Mouse (Mus musculus) stomach, postnatal 0 days (tissue): Measurements from ENCODE around the gene Ppp1r36. TPM values are rescaled to one million over a fixed set of nuclear protein-coding genes. Genes with fewer than 3 reads are reported as not detected.

Experiments used
- ATAC-seq: fragments of 200-750 bp; cut with Nextera tagmentation; 2 replicates; pipeline ENCODE4 v1.8.0; 2017; ENCODE audit not compliant: low FRiP score, low TSS enrichment
- DNase-seq: peaks from one replicate; pipeline ENCODE4 v3.0.0-alpha.2; 2016; ENCODE audit warnings: low spot score
- H3K27ac ChIP-seq: fragments of 300-500 bp; sonication (generic); replicated peaks from 2 replicates; pipeline ENCODE4 v1.5.1; 2014; ENCODE audit warnings: mild to moderate bottlenecking, control low read depth
- H3K27me3 ChIP-seq: fragments of 300-500 bp; sonication (generic); 2 replicates; pipeline ENCODE4 v1.6.1; 2014; ENCODE audit warnings: low read length; ENCODE audit not compliant: control insufficient read depth, insufficient read depth
- H3K36me3 ChIP-seq: fragments of 300-500 bp; sonication (generic); 2 replicates; pipeline ENCODE4 v1.6.1; 2014; ENCODE audit warnings: low read length, mixed read lengths; ENCODE audit not compliant: control insufficient read depth, insufficient read depth
- H3K4me1 ChIP-seq: fragments of 300-500 bp; sonication (generic); replicated peaks from 2 replicates; pipeline ENCODE4 v1.6.1; 2014; ENCODE audit warnings: antibody characterized with exemption; ENCODE audit not compliant: control insufficient read depth, insufficient read depth
- H3K4me2 ChIP-seq: fragments of 300-500 bp; sonication (generic); replicated peaks from 2 replicates; pipeline ENCODE4 v1.6.1; 2014; ENCODE audit warnings: low read depth, mild to moderate bottlenecking, control low read depth, moderate library complexity
- H3K4me3 ChIP-seq: fragments of 300-500 bp; sonication (generic); 2 replicates; pipeline ENCODE4 v1.5.1; 2014; ENCODE audit warnings: low read depth, low read length, control low read depth
- H3K9ac ChIP-seq: fragments of 300-500 bp; sonication (generic); 2 replicates; pipeline ENCODE4 v1.6.1; 2014; ENCODE audit warnings: mild to moderate bottlenecking, low read length, control low read depth, mixed read lengths
- H3K9me3 ChIP-seq: fragments of 300-500 bp; sonication (generic); 2 replicates; pipeline ENCODE4 v1.6.1; 2016; ENCODE audit warnings: low read length; ENCODE audit not compliant: control insufficient read depth
- CTCF ChIP-seq: IDR thresholded peaks from 2 replicates; pipeline ENCODE4 v1.5.1; 2016; ENCODE audit warnings: antibody characterized with exemption, low read depth, mild to moderate bottlenecking, moderate library complexity
- EP300 ChIP-seq: optimal IDR thresholded peaks from 2 replicates; pipeline ENCODE3; 2016; ENCODE audit warnings: antibody characterized with exemption
- WGBS: fragments of 180-500 bp; shearing (Covaris S2); extraction: QIAGEN DNeasy Blood & Tissue Kit; methylation state at CpG from one replicate; pipeline ENCODE4 v1.1.7; 2014; 5-methylcytosine and 5-hydroxymethylcytosine counted together
- polyA plus RNA-seq: library from polyadenylated mRNA; unstranded; fragments of >200 nt; fragmentation: Nextera tagmentation; extraction: Ambion mirVana; gene quantifications from 2 replicates; pipeline ENCODE4 v1.2.1, GENCODE M21; 2015

Gene Ppp1r36
- polyA plus RNA-seq, 1 experiment from 2014 or later, result 4.9 TPM

DNA sequence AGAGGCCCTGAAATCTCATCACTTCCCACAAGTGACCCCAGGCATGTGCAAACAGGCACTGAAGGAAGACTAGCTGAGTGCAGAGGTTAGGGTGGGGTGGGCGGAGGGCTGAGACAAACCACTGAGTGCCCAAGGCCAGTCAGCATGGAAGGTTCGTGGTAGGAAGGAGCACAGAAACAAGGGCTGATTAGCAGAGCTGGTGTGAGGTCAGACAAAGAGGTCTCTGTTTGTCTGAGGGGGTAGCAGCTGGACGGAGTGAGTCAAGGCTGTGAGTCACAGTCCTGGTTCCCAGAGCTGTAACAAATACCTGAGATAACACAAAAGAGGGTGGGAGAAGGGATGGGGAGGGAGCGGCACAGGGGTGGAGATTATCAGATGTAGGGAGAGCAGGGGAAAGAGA lies 41.7 kb downstream of the Ppp1r36 start:
- H3K4me2 ChIP-seq, result no peak overlapping the region
- no peaks in the 10 kb centered on the region for H3K27me3 ChIP-seq
- DNase-seq (peak; percentile 74), ATAC-seq (peak; percentile 91)
- 0 out of 2 replicates have a peak, but pooled peaks cover 3% of the 10 kb centered on the region for H3K4me1 ChIP-seq
- H3K9ac ChIP-seq, result no peak overlapping the region
- H3K9me3 ChIP-seq, result no peaks in the 10 kb centered on the region
- no peaks in the 10 kb centered on the region for H3K36me3 ChIP-seq
- no peak overlapping the region for H3K4me3 ChIP-seq
- WGBS, result 54% methylated on average over 4 of the region's 4 CpGs
- H3K27ac ChIP-seq, result peak overlapping the region; percentile 36; the same call in 1 of the 2 replicates
- TF ChIP-seq CTCF (no peak), EP300 (no peak)

DNA sequence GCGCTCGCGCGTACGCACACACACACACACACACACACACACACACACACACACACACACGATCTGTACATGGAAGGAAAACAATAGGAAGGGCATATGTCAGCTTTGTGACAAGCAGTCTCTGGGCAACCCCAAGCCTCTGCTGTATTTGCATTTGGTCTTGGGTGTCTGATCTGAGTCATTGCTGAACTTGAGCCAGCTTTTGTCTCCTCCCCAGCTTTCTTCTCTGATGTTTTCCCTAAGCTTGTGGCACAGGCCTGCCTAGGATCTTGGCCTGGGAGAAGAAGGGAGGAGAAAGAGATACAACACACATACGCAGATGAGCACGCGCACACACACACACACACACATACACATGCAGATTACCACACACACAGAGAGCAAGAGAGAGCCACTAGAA lies 46.1 kb downstream of the Ppp1r36 start:
- H3K27ac ChIP-seq, result peak overlapping the region; percentile 49
- no peaks in the 10 kb centered on the region for H3K27me3 ChIP-seq
- DNase-seq, result peak; percentile 52
- H3K4me3 ChIP-seq, result no peak overlapping the region
- WGBS, result 56% methylated on average over 9 of the region's 9 CpGs
- no peaks in the 10 kb centered on the region for H3K36me3 ChIP-seq
- H3K4me1 ChIP-seq, result 0 out of 2 replicates have a peak, but pooled peaks cover 3% of the 10 kb centered on the region
- H3K4me2 ChIP-seq, result no peak overlapping the region
- TF ChIP-seq EP300, result no peak
- no peak for TF ChIP-seq CTCF
- ATAC-seq, result peak; percentile 47
- no peaks in the 10 kb centered on the region for H3K9me3 ChIP-seq
- no peak overlapping the region for H3K9ac ChIP-seq

DNA sequence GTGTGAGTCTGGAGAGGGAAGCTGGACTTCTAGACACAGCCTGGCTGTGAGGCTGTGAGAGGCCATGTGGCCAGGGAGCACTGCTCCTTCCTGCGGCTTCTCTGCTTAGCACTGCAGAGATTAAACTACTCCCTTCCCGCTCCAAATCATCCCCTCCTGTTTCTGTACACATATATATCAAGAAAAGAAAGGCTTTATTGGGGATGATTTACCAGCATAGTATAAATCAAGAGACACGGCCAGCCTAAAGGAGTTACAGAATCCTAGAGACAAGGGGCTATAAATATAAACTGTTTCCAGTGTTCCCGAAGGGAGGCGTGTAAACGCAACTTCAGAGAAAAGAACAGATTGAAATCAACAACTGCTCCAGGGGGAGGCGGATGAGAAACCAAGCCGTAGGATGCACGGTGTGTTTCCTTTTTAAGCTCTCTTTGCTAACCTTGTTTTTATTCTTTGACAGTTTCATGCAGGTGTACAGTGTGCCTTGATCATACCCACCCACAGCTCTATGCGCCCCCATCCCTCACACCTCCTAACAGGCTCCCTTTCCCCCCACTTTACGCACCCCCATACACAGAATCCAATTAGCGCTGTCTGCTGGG lies 47.4 kb downstream of the Ppp1r36 start:
- H3K36me3 ChIP-seq, result no peaks in the 10 kb centered on the region
- H3K27me3 ChIP-seq, result no peaks in the 10 kb centered on the region
- H3K27ac ChIP-seq, result peak overlapping the region; percentile 30; the same call in 1 of the 2 replicates
- H3K4me2 ChIP-seq, result no peak overlapping the region
- no peak overlapping the region for H3K4me3 ChIP-seq
- ATAC-seq, result no peak
- no peak for DNase-seq
- TF ChIP-seq CTCF (no peak), EP300 (no peak)
- no peak overlapping the region for H3K9ac ChIP-seq
- WGBS, result 53% methylated on average over 12 of the region's 12 CpGs
- no peaks in the 10 kb centered on the region for H3K9me3 ChIP-seq
- H3K4me1 ChIP-seq, result 0 out of 2 replicates have a peak, but pooled peaks cover 3% of the 10 kb centered on the region

DNA sequence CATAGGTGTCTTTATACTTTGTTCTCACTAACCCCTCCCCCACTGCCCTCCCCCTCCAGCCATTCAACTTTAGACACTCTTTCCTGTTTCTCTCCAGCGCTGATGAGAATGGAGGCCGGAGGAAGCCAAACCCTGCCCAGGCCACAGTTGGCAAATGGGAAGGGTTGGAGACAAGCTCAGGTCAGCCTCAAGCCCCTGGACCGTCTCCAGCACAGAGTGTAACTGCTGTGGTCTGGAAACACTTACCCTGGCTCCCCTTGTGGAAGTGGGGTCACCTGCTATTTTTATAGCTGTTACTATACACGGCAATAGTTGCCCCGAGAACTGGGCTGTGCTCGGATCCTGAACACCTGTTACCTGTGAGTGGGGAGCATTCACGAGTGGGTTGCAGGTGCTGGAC lies 49.3 kb downstream of the Ppp1r36 start:
- Histone ChIP-seq H3K4me3 (no peak overlapping the region), H3K4me2 (no peak overlapping the region), H3K27me3 (no peaks in the 10 kb centered on the region), H3K9me3 (no peaks in the 10 kb centered on the region), H3K36me3 (no peaks in the 10 kb centered on the region), H3K9ac (no peak overlapping the region), H3K27ac (no peak overlapping the region), H3K4me1 (0 out of 2 replicates have a peak, but pooled peaks cover 3% of the 10 kb centered on the region)
- ATAC-seq (no peak), DNase-seq (no peak)
- TF ChIP-seq EP300 (no peak), CTCF (no peak)
- 71% methylated on average over 7 of the region's 7 CpGs for WGBS

DNA sequence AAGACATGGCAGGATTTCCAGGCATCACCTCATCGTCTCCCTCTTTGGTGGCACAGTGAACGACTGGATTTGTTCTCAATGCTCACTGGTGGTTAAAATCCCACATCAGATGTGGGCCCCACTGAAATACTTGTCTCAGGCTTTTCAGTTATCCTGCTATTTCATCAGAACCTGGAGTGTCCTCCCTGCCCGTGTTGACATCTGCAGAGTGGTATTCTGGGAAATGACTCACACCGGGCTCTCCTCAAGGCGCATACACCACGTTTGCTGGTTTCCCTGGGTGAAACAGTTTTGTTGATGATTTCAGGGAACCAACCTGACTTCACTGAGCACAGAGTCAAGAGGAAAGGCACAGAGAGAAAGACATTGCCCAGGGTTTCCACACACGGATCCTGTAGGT lies 49.9 kb downstream of the Ppp1r36 start:
- TF ChIP-seq EP300, result no peak
- no peak for TF ChIP-seq CTCF
- no peaks in the 10 kb centered on the region for H3K27me3 ChIP-seq
- 0 out of 2 replicates have a peak, but pooled peaks cover 3% of the 10 kb centered on the region for H3K4me1 ChIP-seq
- H3K9me3 ChIP-seq, result no peaks in the 10 kb centered on the region
- no peak overlapping the region for H3K4me3 ChIP-seq
- DNase-seq (peak; percentile 28), ATAC-seq (no peak)
- no peak overlapping the region for H3K9ac ChIP-seq
- no peaks in the 10 kb centered on the region for H3K36me3 ChIP-seq
- WGBS, result 50% methylated on average over 7 of the region's 7 CpGs
- H3K4me2 ChIP-seq, result no peak overlapping the region
- no peak overlapping the region for H3K27ac ChIP-seq

DNA sequence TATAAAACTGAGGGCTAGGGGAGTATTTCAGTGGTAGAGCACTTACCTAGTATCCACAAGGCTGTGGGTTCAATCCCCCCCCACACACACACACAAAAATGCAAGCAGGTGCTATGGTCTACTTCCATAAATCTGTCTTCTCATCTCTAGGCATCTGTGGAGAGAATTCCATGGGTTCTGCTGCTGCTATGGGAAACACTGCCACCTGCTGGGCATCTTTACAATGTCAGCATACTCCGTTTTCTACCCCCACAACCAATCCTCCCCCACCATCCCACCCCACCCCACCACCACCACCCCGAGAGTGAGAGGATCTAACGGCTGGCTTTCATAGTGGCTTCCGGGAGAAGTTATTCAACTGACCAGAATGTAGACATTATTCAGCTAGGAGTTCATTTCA lies 54.7 kb downstream of the Ppp1r36 start:
- H3K4me1 ChIP-seq, result no peaks in the 10 kb centered on the region
- no peak overlapping the region for H3K9ac ChIP-seq
- ATAC-seq, result peak; percentile 21; the same call in 1 of the 2 replicates
- no peaks in the 10 kb centered on the region for H3K9me3 ChIP-seq
- DNase-seq, result peak; percentile 73
- no peak overlapping the region for H3K27ac ChIP-seq
- H3K36me3 ChIP-seq, result no peaks in the 10 kb centered on the region
- TF ChIP-seq EP300 (no peak), CTCF (peak; percentile 82)
- H3K4me3 ChIP-seq, result no peak overlapping the region
- WGBS, result 9% methylated on average over 4 of the region's 4 CpGs
- H3K4me2 ChIP-seq, result no peak overlapping the region
- H3K27me3 ChIP-seq, result no peaks in the 10 kb centered on the region
